Mouse (Mus musculus) G1E (cell line): ENCODE measurements around the gene Kmt5a.

Source experiments
- CTCF ChIP-seq: IDR thresholded peaks from 2 replicates; pipeline ENCODE4 v1.5.1; 2012; ENCODE audit warnings: low read depth, low read length, inconsistent platforms, mixed read lengths
- POLR2AphosphoS5 ChIP-seq: IDR thresholded peaks from 2 replicates; pipeline ENCODE4 v1.6.1; 2012; ENCODE audit warnings: low read depth, low read length, inconsistent platforms; ENCODE audit not compliant: insufficient replicate concordance

DNA sequence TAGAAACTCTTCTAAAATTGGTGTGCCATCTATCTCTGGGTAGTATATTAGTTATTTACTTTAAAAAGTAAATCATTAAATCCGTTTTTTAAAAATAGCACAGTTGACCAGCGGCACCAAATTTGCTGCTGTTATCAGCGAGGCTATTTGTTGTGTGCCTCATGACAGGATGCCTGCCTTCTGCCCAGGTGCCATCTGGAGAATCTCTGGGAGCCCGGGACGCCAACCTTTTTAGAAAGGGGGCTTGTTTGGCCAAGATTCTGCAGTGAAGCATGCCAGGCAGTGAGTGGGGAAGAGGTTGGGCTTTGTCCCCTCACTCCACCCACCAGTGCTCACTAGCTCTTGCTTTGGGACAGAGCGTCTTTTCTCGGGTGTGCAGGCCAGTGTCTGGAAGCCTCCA, 10.3 kb downstream of the Kmt5a start:
- no peak for TF ChIP-seq CTCF
- no peak for TF ChIP-seq POLR2AphosphoS5
